Mouse (Mus musculus) frontal cortex, postnatal 10 days (tissue): ENCODE data around the gene Hsp90ab1.

Experiments
- DNase-seq, 2 experiments: peaks; one replicate each; pipeline ENCODE4 v3.0.0; 2022; ENCODE audit warnings: low spot score in 2 of 2, mixed read lengths in 1 of 2

Hsp90ab1 gene

DNA sequence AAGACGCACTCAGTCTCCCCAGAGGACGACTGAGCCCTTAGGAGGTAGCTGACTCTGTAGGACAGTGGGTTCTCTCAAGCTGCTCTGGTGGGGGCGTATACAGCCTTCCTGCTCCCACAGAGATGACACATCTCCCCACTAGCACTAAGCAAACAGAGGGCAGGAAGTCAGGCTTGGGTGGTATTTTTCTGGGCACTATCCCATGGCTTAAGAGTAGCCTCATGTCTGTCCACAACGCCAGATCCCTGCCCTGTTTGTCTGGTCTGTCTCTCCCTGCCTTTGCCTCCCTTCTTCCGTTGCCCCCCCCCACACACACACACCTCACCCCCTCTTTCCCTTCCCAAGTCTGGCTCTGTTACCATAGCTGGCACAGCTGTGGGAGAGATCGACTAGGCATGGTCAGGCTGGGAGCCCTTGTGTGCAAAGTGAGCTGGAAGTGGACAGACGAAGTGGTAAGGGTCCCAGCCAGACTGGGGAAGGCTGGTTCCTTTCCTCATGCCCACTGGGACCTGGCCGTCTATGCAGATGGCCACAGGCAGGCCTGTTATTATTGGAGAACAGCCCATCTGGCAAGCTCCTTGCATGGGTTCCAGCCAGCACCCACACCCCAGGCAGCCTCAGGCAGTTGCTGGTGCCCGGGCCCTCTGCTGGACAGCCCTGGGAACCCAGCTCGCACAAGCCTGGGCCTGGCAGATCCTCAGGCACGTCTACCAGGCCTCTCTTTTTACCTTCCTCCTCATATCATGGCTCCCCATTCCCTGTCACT is 23.7 kb upstream of the Hsp90ab1 start:
- DNase-seq = peak; percentile 60 to 65

DNA sequence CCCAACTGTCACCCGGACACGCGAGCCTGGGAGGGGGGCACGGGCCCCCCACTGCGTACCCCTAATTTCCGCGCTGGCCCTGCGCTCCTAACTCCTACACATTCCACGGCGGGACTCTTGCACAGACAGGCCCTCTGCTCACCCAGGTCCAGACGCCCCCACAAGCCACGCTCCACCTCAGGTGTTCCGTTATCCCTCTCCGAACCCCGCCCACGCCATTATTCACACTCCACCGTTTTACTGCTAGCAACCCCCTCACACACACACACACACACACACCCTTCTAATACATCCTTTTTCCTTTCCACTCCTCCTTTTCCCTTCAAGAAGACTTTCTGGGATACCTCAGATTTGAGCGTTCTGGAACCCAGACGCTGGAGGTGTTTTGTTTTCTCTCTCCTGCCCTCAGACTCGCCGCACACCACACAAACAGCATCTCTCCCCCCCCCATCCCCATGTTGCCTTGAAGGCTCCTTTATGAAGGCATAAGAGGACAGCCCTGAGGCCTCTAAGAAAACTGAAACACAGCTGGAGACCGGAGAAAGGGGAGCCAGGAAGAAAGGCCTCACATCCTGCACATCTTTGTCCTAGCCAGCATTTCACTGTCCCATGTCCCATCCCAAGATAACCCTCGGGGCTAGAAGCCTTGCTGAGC is 22.8 kb upstream of the Hsp90ab1 start:
- no peak for DNase-seq

DNA sequence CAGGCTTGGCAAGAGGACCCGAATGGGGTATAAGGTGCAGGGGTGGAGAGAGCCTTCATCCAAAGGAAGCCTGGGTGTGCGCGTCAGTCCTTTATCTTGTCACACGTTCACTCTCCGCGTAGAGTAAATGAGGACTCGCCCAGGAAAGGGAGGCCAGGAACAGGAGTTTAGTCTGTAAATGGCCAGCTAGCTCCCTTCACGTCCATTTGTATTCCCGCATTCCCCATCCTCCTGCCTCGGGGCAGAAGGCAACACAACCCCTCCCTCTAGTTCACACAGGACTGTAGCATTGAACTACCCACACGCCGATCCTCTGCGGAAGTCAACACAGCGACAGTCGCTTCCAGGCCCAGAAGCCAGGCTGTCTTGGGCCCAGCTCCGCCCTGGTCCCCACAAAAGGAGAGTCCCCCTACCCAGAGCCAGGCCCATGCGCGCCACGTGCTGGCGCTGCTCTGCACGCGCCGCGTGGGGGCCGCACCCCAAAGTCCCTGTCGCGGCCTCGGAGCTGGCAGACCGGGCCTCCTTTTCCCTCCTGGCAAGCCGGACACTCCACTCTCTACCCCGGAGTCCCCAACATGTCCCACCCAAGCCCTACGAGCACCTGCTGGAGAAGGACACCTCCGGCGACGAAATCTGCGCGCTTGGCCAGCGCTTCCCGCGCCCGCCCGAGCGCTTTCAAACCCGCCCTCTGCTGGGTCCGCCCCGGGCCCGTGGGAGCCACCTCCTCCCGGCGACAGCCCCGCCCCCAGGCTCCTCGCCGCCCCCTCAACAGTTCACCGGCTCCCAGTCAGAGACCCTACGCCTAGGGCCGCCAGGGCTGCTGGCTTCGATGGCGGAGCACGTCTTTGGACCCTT is 22.0 kb upstream of the Hsp90ab1 start:
- peak in 1 of 2 experiments; percentile 68 for DNase-seq

- DNase-seq = no peak
These were observed 21.1 kb upstream of the Hsp90ab1 start for GRCm38 (mm10) chr17:45594195-45594594.

DNA sequence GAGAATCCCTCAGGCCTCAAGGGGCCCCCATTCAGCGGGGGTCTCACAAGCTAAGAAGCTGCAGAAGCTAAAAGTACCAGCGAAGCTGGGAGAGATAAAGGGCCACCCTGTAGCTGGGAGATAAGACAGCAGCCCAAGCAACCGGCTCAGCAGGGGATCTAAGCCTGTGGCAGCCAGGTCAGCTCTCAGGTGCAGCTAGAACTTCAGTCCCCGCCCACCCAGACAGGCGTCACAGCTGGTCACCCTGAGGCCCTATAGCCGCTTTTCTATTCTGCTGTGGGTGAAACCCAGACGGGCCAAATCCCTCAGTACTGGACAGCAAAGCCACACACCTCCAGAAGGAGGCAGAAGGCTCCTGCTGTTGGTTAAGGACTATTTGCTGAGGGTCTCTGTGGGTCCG is 20.4 kb upstream of the Hsp90ab1 start:
- DNase-seq = no peak

- no peak for DNase-seq
These were observed 19.7 kb upstream of the Hsp90ab1 start for GRCm38 (mm10) chr17:45592606-45593431.

GRCm38 (mm10) chr17:45591701-45592605 is 18.9 kb upstream of the Hsp90ab1 start:
- DNase-seq = no peak

DNA sequence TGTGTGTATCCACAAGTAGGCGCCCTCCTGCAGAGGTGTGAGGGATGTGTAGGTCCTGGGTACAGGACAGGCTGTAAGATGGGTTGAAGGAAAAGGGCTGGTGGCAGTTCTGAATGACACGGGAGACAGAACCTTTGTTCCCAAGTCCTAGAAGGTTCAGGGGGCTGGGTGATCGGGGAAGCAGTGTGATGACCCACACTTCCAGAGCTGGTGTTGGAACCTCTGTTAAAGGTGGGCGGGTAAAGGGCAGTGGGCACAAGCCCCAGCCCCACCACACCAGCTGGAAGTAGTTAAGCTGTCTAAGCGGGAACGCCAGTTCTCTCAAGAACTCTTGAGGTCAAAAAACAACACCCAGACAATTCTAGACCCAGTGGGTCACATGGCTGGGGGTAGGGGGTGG is 17.3 kb upstream of the Hsp90ab1 start:
- no peak for DNase-seq

DNA sequence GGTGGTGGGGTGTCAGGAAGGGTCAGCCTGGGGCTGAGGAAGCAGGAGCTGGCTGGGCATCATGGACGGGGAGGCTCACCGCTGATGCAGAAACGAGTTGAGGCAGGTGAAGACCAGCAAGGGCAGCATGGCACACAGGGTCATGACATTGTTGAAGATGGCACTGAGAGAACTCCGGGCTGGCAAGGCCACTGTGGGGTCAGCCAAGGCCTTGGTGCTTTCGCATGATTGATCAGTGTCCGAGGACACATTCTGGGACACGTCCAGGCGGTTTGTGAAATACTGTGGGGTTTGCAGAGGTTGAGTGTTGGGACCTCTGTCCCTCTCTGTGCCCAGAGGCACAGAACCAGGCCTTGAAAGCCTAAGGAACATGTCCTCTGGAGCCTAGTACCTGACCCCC is 16.8 kb upstream of the Hsp90ab1 start:
- no peak for DNase-seq

DNA sequence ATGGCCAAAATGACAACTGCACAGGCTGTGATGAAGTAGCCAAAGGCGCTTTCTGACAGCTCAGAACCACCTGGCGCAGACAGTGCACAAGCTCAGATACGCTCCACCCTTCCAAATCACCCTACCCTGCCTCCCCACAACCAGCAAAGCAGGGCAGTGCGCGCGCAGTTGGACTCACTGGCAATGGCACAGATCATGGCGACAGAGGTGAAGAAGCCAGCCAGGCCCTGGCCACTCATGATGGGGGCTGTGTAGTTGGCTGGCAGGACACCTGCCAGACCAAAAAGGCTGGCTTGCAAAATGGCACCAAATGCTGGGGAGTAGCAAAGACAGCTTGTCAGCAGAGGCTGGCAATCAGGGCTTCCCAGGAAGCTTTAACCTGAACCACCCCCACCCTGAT is 16.2 kb upstream of the Hsp90ab1 start:
- no peak for DNase-seq

DNA sequence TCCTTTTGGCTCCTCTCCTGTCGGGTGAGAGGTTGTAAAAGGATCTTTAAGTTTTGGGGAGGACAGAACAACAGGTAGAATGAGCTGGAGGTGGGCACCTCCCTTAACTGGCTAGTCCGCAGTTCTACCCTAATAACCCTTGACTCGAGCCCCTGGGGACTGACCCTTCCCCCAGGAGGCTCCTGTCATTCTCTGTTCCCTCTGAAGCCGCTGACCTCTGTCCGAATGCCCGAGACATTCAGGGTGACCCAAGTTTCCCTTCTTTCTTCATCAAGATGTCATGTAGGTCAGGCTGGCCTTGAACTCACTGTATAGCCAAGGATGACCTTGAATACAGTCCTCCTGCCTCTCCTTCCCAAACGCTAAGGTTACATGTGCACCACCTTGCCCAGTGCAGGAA is 15.3 kb upstream of the Hsp90ab1 start:
- DNase-seq = no peak

DNA sequence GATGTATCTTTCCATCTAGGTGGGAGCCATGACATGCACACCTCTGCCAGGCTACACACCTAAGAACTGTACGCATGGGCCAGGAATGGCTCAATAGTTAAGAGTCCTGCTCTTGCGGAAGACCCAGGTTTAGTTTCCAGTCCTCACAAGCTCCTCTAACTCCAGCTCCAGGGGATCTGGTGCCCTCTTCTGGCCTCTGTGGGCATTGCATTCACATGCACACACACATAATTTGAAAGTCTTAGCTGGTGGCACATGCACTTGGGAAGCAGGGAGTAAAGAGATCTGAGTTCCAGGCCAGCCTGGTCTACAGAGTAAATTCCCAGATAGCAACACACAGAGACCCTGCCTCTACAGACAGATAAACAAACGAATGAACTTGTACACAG is 13.4 kb upstream of the Hsp90ab1 start:
- DNase-seq = no peak

- no peak for DNase-seq
These were observed 12.8 kb upstream of the Hsp90ab1 start for GRCm38 (mm10) chr17:45585725-45586448.

- peak; percentile 73 to 79 for DNase-seq
These were observed 12.0 kb upstream of the Hsp90ab1 start for GRCm38 (mm10) chr17:45584939-45585678.

- DNase-seq = peak; percentile 78 to 81
These were observed 11.2 kb upstream of the Hsp90ab1 start for GRCm38 (mm10) chr17:45584096-45584896.

DNA sequence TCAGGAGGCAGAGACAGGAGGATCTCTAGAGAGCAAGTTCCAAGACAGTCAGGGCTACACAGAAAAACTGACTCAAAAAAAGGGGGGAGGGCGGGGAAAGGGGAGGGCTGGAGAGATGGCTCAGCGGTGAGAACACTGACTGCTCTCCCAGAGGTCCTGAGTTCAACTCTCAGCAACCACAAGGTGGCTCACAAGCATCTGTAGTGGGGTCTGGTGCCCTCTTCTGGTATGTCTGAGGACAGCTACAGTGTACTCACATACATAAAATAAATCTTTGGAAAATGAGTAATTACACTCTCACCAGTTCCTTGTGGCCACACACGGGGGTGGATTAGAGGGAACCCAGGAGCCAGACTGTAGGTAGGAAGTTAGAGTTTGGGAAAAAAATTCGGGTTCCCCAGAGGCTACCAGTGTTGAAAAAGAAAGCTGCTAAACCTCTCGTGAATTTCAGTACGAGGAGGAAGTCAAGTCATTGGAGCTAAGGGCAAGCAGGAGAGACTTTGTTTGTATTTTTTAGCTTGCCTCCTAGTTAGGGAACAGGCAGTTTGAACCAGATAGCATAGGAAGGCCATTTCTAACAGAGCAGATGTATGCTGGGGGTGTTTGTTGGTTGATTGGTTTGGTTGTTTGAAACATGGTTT is 9.8 kb upstream of the Hsp90ab1 start:
- DNase-seq = no peak

GRCm38 (mm10) chr17:45582188-45582587 is 9.1 kb upstream of the Hsp90ab1 start:
- no peak for DNase-seq

DNA sequence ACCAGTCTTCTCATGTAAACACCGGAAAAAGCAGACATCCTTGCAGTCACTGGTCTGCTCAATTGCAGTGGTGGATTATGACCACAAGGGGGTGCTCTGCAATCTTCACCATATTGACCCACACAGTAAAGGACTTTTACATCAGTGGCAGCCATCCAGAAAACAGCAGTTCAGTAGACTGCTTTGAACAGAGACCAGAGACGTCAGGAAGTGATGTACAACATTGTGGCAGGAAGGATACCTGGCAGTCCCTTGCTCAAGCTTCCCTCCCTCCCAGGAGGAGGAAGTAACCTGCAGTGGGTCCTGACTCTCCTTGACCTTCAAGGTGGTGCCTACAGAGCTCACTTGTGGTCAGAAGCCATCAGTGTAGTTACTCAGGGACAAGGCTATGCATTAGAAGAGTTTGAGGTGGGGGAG is 8.5 kb upstream of the Hsp90ab1 start:
- peak in 1 of 2 experiments; percentile 62 for DNase-seq
